Mouse (Mus musculus): ENCODE measurements around the gene Fip1l1.
A peak's percentile ranks its signal among the peaks of the same experiment; 100 is the strongest.

Fip1l1 gene

GRCm38 (mm10) chr5:74617816-74618572, 82.7 kb downstream of the Fip1l1 start:
- DNase-seq = no peak

GRCm38 (mm10) chr5:74618573-74619059, 83.4 kb downstream of the Fip1l1 start:
- DNase-seq = no peak

GRCm38 (mm10) chr5:74621691-74622470, 86.6 kb downstream of the Fip1l1 start:
- DNase-seq = no peak

DNA sequence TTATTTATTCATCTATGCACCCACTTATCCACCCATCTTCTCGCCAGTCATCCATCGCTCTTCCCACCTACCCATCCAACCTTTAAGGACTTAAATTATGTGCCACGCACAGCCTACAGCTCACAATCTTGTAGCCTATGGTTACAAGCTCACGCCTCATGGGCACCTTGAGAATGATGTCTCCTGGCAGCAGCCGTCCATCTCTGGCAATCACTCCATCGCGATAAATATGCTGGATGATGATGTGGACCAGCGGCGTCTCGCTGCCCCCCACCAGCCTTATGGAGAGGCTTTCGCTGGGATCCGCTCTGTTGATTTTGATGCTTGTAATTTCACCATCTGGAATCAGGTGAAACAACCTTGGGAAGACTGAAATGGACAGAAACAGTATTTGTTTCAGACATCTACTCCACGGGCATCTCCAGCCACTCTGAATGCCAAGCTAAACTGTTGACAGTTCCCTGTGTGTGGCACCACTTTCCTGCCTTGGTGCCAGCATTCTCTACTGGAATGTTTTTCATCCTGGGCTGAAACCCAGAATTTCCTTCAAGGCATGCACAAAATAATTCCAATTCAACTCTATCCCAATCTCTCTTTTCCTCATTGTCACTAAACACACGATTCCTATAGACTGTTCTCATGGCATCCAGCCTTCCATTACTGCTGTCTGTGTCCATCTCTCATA, 88.2 kb downstream of the Fip1l1 start:
- no peak for DNase-seq

DNA sequence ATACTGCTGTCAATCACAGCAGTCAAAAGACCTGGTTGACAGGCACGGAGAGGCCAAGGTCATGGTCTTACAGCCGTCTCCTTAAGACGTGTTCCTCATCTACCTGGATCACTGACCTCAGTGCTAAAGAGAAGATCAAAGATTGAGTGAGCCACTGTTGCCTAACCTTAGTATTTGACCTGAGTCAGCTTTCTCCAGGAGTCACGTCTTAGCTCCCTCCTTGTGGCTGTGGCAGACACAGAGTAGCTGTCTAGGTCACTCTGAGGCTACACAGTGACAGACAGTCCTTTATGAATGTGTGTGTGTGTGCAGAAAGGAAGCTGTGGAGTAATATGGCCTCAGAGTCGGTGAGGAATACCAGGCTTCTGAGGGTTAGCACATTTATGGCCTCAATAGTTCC, 89.1 kb downstream of the Fip1l1 start:
- no peak for DNase-seq

GRCm38 (mm10) chr5:74628001-74628400, 92.8 kb downstream of the Fip1l1 start:
- no peak for DNase-seq

- DNase-seq = no peak
Measured at GRCm38 (mm10) chr5:74632369-74633114, 97.3 kb downstream of the Fip1l1 start.

DNA sequence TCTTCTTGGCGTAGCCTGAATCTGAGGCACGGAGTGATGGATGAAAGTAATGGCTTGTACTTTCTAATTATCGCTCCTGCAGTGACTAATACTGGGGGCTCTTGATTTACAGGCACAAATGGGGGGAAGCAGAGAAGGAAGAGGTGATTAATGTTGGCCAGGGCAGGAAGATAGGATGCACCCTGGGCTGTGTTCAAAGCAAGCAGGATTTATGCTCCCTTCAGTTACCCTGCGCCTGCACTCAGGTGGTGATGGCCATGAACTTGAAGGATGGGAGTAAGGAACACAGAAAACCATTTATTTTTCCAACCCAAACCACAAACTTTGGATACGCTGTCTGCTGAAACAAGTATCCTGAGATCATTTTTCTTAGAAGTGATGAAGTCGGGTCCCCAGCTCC, 98.2 kb downstream of the Fip1l1 start:
- no peak for DNase-seq

- no peak for DNase-seq
Measured at GRCm38 (mm10) chr5:74634391-74634790, 99.1 kb downstream of the Fip1l1 start.

DNA sequence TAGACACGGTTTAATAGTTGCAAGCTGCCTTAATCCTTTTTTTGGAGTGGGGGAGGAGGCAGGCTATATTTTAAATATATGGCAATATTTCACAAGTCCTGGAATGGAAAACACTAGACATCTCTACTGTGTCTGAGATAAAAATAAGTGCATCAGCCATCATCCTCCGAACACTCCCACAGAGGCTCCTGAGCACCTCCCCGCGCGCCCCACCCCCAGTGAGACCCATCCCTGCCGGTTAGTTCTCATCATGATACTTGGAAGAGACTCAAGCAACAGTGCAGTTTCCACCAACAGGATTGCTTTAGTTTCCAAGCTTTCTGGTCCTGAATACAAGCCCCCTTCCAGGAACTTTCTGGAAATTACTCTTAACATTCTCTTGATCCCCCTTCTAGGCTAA, 104.3 kb downstream of the Fip1l1 start:
- no peak for DNase-seq

GRCm38 (mm10) chr5:74640504-74640903, 105.3 kb downstream of the Fip1l1 start:
- DNase-seq = no peak

DNA sequence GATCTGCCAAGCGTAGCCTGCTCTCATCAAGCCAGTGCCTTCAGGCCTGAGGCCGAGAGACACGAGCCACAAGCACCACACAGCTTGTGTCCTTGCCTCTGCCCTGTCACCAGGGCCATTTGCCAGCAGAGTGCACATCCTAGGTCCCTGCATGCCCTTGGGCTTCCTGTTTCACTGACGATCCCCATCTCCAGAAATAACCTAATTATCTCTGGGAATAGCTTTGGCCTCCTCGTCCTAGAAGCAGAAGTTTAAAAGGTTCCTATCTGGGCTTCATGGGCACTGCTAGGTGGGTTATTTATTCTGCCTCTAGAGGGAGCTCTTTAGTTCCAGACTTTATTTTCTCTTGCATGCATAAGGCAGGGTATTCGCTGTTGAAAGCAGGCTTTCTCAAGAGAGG, 105.8 kb downstream of the Fip1l1 start:
- DNase-seq = peak; percentile 45

- DNase-seq = no peak
Measured at GRCm38 (mm10) chr5:74642291-74642690, 107.0 kb downstream of the Fip1l1 start.

DNA sequence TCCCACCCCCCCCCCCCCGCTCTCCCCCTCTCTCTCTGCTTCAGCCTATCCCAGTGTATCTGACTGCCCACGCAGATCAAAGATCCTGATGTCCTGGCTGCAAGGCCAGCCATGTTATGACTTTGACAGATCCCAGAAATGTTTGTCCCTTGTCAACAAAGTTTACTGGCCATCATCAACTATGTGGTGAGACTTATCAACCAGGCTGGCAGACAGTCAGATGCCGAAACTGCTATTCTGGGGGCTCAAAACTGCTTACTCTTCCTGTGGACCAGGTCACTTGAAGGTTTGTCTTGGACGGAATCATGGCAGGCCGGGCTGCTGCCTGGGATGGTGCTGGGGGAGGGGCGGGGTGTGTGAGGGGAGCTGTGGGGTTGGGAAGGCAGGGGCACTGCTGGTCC, 112.3 kb downstream of the Fip1l1 start:
- no peak for DNase-seq

- DNase-seq = no peak
Measured at GRCm38 (mm10) chr5:74648216-74648615, 113.0 kb downstream of the Fip1l1 start.

All from cerebellum, adult 11-12 months (tissue).